Mouse (Mus musculus): ENCODE data around the gene Uckl1.

The Uckl1 gene

GRCm38 (mm10) chr2:181584411-181584942, at the start of gene Uckl1:
TSS of gene Uckl1 (minus strand) at chr2:181584892.
- DNase-seq (ENCODE audit: low spot score): no peak

GRCm38 (mm10) chr2:181632624-181633023, 47.9 kb upstream of the Uckl1 start:
- no peak for DNase-seq (ENCODE audit: low spot score)

GRCm38 (mm10) chr2:181628471-181628870, 43.8 kb upstream of the Uckl1 start:
- no peak for DNase-seq (ENCODE audit: low spot score)

GRCm38 (mm10) chr2:181623401-181623800, 38.7 kb upstream of the Uckl1 start:
- peak; percentile 22 for DNase-seq (ENCODE audit: low spot score)

- DNase-seq (ENCODE audit: low spot score): no peak
Measured at GRCm38 (mm10) chr2:181618761-181619495, 34.2 kb upstream of the Uckl1 start.

GRCm38 (mm10) chr2:181602367-181602766, 17.7 kb upstream of the Uckl1 start:
- no peak for DNase-seq (ENCODE audit: low spot score)

- DNase-seq (ENCODE audit: low spot score): no peak
Measured at GRCm38 (mm10) chr2:181601751-181602145, 17.1 kb upstream of the Uckl1 start.

GRCm38 (mm10) chr2:181600828-181601750, 16.4 kb upstream of the Uckl1 start:
- DNase-seq (ENCODE audit: low spot score): peak; percentile 99

- DNase-seq (ENCODE audit: low spot score): no peak
Measured at GRCm38 (mm10) chr2:181600226-181600758, 15.6 kb upstream of the Uckl1 start.

- peak; percentile 83 for DNase-seq (ENCODE audit: low spot score)
Measured at GRCm38 (mm10) chr2:181598454-181599351, 14.0 kb upstream of the Uckl1 start, which contains the start of gene Samd10. TSS of gene Samd10 (minus strand) at chr2:181599212.

GRCm38 (mm10) chr2:181597378-181598061, 12.8 kb upstream of the Uckl1 start:
- no peak for DNase-seq (ENCODE audit: low spot score)

GRCm38 (mm10) chr2:181596221-181596960, 11.7 kb upstream of the Uckl1 start:
- no peak for DNase-seq (ENCODE audit: low spot score)

GRCm38 (mm10) chr2:181594946-181595696, 10.4 kb upstream of the Uckl1 start:
- DNase-seq (ENCODE audit: low spot score): peak; percentile 56

- DNase-seq (ENCODE audit: low spot score): no peak
Measured at GRCm38 (mm10) chr2:181593937-181594336, 9.2 kb upstream of the Uckl1 start.

- no peak for DNase-seq (ENCODE audit: low spot score)
Measured at GRCm38 (mm10) chr2:181593042-181593421, 8.3 kb upstream of the Uckl1 start.

GRCm38 (mm10) chr2:181592231-181593041, 7.7 kb upstream of the Uckl1 start, which contains the start of gene Zfp512b:
TSS of gene Zfp512b (minus strand) at chr2:181592803.
- peak; percentile 67 for DNase-seq (ENCODE audit: low spot score)

- no peak for DNase-seq (ENCODE audit: low spot score)
Measured at GRCm38 (mm10) chr2:181591528-181592085, 6.9 kb upstream of the Uckl1 start, which contains the start of gene Prpf6. TSS of gene Prpf6 (plus strand) at chr2:181591868.

GRCm38 (mm10) chr2:181590471-181590870, 5.8 kb upstream of the Uckl1 start:
- no peak for DNase-seq (ENCODE audit: low spot score)
